Mouse (Mus musculus): ENCODE results near the gene Rhebl1. TPM values are rescaled to one million over a fixed set of nuclear protein-coding genes. Genes with fewer than 3 reads are reported as not detected.

Gene Rhebl1
- polyA plus RNA-seq, 1 experiment from 2014 or later = 3.4 TPM

Other genes with a start within 250 kb of the Rhebl1 start
- gene Ddx23, start 231.6 kb downstream of the Rhebl1 start, polyA plus RNA-seq (2015; fragmentation: Nextera tagmentation; extraction: Ambion mirVana) = 9.0 and 10.0 TPM in 2 replicates
- 0.78 and 1.1 TPM in 2 replicates for gene Rnd1, start 217.1 kb downstream of the Rhebl1 start, polyA plus RNA-seq (2015; fragmentation: Nextera tagmentation; extraction: Ambion mirVana)
- gene Ccdc65, start 186.3 kb downstream of the Rhebl1 start, polyA plus RNA-seq (2015; fragmentation: Nextera tagmentation; extraction: Ambion mirVana) = not detected in 2 replicates
- gene Fkbp11, start 166.3 kb downstream of the Rhebl1 start, polyA plus RNA-seq (2015; fragmentation: Nextera tagmentation; extraction: Ambion mirVana) = 172 and 182 TPM in 2 replicates
- 10.5 and 12.0 TPM in 2 replicates for gene Arf3, start 131.3 kb downstream of the Rhebl1 start, polyA plus RNA-seq (2015; fragmentation: Nextera tagmentation; extraction: Ambion mirVana)
- gene Wnt10b, start 116.4 kb downstream of the Rhebl1 start, polyA plus RNA-seq (2015; fragmentation: Nextera tagmentation; extraction: Ambion mirVana) = not detected in 2 replicates
- not detected in 2 replicates for gene Wnt1, start 104.7 kb downstream of the Rhebl1 start, polyA plus RNA-seq (2015; fragmentation: Nextera tagmentation; extraction: Ambion mirVana)
- not detected in 2 replicates for gene Ddn, start 85.0 kb downstream of the Rhebl1 start, polyA plus RNA-seq (2015; fragmentation: Nextera tagmentation; extraction: Ambion mirVana)
- 86.8 and 90.6 TPM in 2 replicates for gene Prkag1, start 63.0 kb downstream of the Rhebl1 start, polyA plus RNA-seq (2015; fragmentation: Nextera tagmentation; extraction: Ambion mirVana)
- gene Kmt2d, start 23.3 kb downstream of the Rhebl1 start, polyA plus RNA-seq (2015; fragmentation: Nextera tagmentation; extraction: Ambion mirVana) = 3.9 and 4.0 TPM in 2 replicates
- 0.11 TPM in 2 replicates for gene Dhh, start 4.0 kb upstream of the Rhebl1 start, polyA plus RNA-seq (2015; fragmentation: Nextera tagmentation; extraction: Ambion mirVana)
- 4.4 and 4.6 TPM in 2 replicates for gene Lmbr1l, start 23.7 kb upstream of the Rhebl1 start, polyA plus RNA-seq (2015; fragmentation: Nextera tagmentation; extraction: Ambion mirVana)
- gene Tuba1b, start 40.0 kb upstream of the Rhebl1 start, polyA plus RNA-seq (2015; fragmentation: Nextera tagmentation; extraction: Ambion mirVana) = 934 and 938 TPM in 2 replicates
- gene Gm49450, start 59.0 kb upstream of the Rhebl1 start, polyA plus RNA-seq (2015; fragmentation: Nextera tagmentation; extraction: Ambion mirVana) = not detected in 2 replicates
- gene Tuba1a, start 59.2 kb upstream of the Rhebl1 start, polyA plus RNA-seq (2015; fragmentation: Nextera tagmentation; extraction: Ambion mirVana) = 48.1 and 57.9 TPM in 2 replicates
- 251 and 260 TPM in 2 replicates for gene Tuba1c, start 135.4 kb upstream of the Rhebl1 start, polyA plus RNA-seq (2015; fragmentation: Nextera tagmentation; extraction: Ambion mirVana)
- gene Prph, start 160.6 kb upstream of the Rhebl1 start, polyA plus RNA-seq (2015; fragmentation: Nextera tagmentation; extraction: Ambion mirVana) = 0.86 and 1.1 TPM in 2 replicates
- gene Troap, start 180.0 kb upstream of the Rhebl1 start, polyA plus RNA-seq (2015; fragmentation: Nextera tagmentation; extraction: Ambion mirVana) = 13.3 and 15.2 TPM in 2 replicates
- not detected in 2 replicates for gene C1ql4, start 193.3 kb upstream of the Rhebl1 start, polyA plus RNA-seq (2015; fragmentation: Nextera tagmentation; extraction: Ambion mirVana)
- gene Dnajc22, start 198.6 kb upstream of the Rhebl1 start, polyA plus RNA-seq (2015; fragmentation: Nextera tagmentation; extraction: Ambion mirVana) = 18.5 and 19.2 TPM in 2 replicates
- 5.5 and 6.0 TPM in 2 replicates for gene Spats2, start 231.4 kb upstream of the Rhebl1 start, polyA plus RNA-seq (2015; fragmentation: Nextera tagmentation; extraction: Ambion mirVana)